Mouse (Mus musculus) kidney, postnatal 4 days (tissue): ENCODE measurements at regions not wholly inside any gene's neighbourhood (a gene's known extent, or its start where the extent isn't known, plus 50 kb on each side); places are given as distances from the start of the nearest gene placed in this dataset.

ENCODE experiments used
- DNase-seq, 2 experiments: peaks; one replicate each; pipeline ENCODE4 v3.0.0; 2021; ENCODE audit warnings: mixed read lengths in 2 of 2

DNA sequence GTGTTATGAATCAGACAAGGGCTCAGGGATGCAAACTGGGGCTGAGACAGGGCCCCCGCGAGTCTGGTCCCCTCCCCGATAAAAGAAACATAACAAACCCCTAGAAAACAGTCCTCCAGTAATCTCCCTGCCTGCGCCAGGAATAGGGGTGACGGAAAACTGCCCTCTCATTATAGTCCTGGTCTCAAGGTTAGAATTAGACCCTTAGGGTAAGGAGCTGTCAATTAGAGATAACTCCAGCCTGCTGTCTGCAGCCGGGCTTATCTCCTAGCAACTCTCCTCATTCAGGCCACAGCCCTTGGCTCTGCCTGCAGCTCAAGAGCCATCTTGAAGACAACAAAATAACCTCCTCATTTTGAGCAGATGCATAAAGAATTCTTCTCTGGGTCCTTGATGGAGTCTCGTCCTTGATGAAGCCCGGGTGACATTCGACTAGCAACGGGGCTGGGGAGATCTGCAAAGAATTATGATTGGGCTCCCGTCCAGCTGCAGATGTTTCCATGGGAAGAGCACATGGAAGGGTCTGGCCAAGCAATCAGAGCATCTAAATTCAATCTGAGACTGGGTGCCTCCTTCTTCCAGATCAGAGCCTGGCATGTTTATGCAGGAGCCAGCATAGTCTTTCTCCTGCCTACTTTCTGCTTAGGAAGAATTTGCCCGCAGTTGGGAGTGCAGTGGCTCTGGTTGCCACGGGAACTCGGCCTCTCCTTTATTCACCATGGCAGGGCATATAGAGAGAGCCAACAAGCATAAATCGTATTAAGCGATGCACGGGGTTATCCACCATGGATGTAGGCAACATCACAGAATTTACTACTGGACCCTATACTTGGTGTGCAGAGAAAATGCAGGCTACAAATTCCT lies 281.2 kb downstream of the Sox11 start:
- DNase-seq = peak; percentile 27 to 35

- DNase-seq = peak; percentile 67 to 74
Measured at GRCm38 (mm10) chr12:27059885-27060284, 282.5 kb downstream of the Sox11 start.

DNA sequence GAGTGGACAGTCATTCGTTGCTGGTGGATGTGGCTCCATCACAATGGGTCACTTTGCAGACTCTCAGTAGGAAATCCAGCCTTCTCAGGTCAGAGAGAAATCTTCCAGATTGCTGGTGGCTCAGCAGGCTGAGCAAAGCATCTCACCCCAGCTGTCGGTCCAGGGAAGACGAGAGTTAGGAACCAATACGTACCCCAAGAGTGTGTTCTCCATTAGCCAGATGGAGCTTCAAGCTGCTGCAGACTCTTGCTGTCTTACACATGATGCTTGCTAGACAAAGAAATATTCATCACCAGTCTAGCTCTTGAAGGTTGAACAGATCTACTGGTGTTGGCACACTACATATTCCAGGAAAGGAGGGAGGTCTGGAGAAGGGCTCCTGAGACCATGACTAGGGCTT lies 288.0 kb downstream of the Sox11 start:
- no peak for DNase-seq

DNA sequence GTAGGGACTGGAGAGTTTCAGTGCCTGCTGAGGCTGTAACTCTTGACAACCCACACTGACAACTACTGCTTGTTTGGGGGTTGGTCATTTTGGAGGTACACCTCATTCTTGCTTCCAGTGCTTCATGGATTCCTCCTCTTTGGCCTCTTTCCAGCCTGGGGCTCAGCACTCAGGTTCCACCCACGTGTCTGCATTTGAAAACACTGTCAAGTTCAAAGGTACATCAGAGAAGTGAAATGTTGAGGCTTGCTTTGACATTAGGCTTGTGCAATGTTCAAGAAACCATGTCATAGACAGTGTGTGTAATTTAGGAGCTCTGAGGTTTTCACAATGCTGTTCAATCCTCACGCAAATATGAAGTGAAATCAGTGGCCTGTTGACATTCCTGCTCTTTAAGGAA lies 304.5 kb downstream of the Sox11 start:
- DNase-seq = no peak

DNA sequence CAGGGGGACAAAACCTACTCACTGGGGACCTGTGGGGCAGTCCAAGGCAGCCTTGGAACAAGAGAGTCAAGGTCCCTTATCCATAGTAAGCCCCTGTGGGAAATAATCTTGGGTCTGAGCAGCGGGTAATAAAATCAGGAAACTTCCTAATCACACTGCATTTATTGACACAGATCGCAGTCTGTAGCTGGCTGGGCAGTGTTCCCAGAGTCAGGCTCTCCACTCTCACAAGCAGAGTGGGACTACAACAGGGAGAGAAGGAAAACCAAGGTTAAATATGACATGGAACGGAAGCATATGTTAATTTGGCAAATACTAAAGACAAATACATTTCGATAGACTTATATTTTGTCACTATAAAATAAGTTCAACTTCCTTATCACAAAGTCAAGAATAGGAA lies 322.6 kb downstream of the Sox11 start:
- peak; percentile 5 to 9 for DNase-seq

DNA sequence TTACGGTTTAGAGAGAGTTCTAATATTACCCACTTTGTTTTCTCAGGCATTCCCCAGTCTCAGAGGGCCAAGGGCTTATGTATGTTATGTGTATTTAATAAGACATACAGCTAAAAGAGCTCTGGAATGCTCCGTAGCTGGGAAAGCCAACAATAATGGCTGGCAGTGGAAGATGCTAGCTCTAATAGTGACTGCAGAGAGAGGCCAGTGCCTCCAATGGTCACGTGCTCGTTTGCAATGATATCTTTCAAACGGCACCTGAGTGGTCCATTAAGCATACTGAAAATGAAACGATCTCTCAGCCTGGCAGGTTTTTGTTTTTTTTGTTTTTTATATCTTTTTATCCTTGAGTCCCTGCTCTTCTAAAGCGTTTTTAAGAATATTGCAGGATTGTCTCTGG lies 324.0 kb downstream of the Sox11 start:
- DNase-seq = no peak

- DNase-seq = no peak
Measured at GRCm38 (mm10) chr12:26999287-26999686, 343.1 kb downstream of the Sox11 start.

DNA sequence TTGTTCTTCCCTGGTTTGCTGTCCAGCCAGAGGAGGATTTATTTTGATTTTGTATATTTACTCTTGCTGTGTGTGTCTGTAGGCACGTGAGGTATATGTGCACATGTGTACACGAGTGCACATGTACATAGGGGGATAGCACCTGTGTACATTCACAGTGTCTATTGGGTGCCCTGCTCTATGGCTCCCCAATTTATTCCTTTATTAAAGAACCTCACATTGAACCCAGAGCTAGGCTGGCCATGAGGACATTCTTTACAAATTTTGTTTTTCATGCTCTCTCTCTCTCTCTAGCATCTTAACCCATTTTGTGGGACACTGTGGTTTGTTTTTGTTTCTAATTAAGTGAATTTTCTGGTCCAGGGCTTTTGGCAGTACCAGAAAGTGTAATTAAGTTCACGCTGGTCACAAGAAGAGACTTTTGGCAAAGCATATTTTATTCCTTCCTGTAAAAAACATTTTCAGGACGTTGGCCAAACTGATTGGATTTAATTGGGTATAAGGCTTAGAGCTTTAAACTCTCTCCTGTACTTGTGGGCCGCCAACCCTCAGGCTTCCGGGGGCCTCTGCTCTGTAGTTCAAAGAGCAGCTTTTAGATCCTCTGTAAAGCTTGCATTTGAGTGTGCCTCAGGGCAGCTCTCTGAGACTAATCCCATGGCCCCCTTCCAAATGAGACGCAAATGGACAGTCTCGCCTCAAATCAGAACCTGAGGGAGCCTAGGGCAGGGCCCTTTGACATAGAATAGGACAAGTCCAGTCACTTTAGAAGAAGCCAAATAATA lies 365.9 kb downstream of the Sox11 start:
- DNase-seq = no peak

GRCm38 (mm10) chr12:26972495-26973113 lies 369.8 kb downstream of the Sox11 start:
- no peak for DNase-seq

DNA sequence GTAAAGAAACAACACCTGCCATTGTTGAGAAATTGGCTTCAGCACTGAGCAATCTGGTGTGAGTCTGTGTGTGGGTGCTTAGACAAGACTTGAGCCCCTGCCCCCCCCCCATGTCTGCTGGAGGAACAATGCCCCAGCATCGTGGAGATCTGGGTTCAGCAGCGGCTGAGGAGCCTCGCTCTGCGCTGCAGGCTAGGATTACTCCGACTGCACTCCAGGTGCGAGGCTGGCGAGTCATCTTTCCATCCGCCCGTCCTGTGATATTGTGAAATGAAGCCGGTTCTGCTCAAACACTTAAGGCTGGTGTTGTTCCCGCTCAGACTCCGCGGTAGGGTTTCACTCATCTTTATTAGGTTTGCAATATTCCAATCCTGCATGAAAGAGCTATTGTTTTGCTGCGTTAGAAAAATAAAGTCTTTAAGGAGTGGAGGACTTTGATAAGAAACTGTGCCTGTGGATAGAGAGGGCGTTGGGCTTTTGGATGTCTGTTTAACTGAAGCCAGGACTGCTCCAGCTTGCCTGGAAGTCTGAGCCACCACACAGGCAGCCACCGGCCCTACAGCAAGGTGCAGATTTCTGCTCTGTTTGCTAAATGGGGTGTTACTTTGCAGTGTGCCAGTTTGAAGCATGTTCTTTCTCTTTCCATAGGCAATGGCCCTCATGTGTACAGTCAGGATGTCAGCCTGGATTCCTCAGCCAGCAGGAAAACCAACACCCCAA lies 375.2 kb downstream of the Sox11 start:
- peak; percentile 3 to 5 for DNase-seq

DNA sequence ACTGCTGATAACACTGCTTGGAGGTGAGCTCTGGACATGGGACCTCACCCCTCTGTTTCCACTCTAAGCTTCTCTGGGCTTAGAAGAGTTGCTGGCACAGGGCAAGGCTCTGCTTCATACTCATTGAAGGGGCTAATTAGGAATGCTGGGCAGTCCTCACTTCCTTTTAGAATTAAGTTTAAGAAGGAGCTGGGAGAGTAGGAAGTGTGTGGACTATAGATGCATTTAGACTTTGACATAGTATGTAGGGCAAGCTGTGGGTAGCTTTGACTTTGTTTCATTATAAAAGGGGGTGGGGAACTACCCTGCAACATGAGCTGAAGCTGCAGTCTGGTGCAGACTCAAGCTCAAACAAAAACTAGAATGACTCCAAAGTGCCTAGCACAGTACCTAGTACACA lies 378.5 kb downstream of the Sox11 start:
- no peak for DNase-seq

GRCm38 (mm10) chr12:26939831-26940230 lies 402.5 kb downstream of the Sox11 start:
- DNase-seq = no peak

- DNase-seq = no peak
Measured at GRCm38 (mm10) chr12:26937836-26938235, 404.5 kb downstream of the Sox11 start.

- no peak for DNase-seq
Measured at GRCm38 (mm10) chr12:26936696-26937458, 405.5 kb downstream of the Sox11 start.

DNA sequence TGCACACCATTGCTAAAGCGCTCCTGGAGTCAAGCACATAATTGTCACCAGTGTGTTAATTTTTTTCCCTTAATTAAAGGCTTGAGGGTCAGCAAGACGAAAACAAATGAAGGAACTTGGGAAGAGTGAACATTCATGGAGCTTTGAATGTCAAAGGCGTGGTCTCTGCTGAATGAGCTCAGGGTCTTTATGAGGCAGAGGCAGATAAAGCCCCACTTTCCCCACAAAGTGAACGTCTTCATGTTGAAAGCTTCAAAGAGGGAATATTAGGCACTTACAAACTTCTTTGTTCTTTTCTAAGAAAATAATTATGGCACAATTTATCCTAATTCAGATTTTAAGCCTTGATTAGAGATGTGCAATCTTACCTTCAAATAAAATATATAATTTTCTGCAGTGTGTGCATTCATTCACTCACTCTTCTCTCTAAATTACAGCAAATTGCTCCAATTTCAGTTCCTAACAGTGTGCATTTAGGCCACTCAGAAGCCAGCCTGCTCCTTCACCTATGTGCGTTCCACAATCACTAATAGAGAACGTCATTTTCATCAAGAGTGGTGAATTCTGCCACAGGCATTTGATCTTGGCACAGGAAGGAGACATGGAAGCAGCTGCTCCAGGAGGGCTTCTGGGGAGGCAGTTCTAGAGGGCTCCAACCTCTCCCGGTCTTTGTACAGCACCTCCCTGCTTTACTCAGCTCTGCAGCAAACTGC lies 412.1 kb downstream of the Sox11 start:
- no peak for DNase-seq

DNA sequence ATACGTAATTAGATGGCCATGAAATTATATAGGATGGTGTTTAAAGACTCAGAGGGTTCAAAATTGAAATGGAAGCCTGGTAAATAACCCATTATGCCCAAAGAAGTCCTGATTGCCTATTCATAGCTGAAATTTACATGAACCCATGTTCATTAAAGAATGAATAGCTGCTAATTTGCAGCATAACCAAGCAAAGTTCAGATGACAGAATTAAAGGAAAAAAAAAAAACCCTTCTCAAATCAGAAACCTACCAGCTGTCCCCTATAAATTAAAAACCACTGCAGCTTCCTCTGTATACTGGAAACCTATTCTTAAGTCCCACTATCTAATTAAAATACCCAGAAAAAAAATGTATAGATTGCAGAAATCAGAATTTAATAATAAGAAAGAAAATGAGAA lies 436.2 kb downstream of the Sox11 start:
- no peak for DNase-seq

DNA sequence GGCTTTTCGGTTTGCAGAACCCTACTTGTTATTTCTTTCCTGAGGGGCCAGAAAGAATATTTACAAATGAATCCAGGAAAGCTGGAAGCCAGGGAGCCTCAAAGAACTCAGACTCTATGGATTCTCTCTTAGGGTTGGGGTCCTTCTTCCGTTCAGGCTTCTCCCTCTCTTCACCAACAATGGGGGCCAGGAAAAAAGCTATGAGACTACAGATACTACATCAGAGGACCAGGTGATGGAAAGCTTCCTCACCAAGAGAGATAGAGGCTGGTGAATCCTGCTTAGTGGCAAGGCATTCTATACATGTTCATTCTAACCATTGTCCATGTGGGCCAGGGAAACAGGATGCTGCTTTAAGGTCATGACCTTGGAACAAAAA lies 434.9 kb downstream of the Cmpk2 start:
- DNase-seq = no peak

DNA sequence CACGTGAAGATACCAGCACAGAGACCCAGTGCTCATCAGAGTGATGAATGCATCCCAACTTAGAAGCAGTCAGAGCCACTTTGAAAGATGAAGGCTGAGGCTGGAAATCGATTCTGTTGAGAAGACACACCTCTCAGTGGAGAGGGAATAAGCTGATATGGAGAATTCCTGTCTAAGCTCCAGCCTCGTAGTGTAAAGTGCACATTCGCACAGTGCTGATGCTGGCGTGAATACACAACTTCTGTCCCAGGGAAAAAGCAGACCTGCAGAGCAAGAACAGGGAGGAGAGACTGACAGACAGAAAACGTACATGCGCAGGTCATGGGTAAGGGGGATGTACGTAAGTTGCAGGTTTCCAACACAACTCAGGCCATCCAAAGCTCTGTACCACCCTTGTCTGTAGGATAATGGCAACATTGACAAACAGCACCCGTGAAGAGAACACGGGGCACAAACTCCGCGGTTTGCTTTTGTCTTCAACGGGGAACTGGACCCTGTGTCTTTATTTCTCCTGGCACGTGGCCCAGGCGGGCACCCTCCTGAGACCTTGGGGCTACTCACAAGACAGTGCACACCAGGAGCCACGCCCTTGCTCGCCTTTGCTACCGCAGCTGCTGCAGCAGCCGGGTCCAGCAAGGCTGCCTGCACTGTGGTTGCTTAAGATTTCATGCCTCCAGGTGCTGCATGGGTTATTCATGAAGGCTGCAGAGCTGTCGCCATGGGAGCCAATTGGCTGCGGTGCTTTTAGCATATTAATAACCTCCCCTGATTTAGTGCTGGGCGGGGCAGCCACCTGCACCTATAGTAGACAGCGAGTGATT lies 434.3 kb downstream of the Cmpk2 start:
- peak; percentile 29 to 57 for DNase-seq

DNA sequence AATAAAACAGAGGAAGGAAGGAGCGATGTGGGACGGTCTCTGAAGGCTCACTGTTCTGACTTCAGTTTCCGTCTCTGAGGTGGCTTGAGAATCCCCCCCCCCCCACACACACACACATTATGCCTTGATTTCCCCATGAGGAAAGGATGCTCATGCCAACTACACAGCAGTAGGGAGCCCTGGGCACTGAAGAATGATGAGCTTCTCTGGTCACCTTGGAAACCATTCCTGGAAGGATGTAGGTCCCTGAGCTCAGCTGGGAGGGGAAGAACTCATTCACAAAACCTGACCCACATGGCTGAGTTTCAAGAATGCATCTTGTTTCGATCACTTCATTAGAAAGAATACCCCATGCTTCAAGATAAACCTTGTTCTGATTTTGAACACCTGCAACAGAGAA lies 422.2 kb downstream of the Cmpk2 start:
- no peak for DNase-seq

DNA sequence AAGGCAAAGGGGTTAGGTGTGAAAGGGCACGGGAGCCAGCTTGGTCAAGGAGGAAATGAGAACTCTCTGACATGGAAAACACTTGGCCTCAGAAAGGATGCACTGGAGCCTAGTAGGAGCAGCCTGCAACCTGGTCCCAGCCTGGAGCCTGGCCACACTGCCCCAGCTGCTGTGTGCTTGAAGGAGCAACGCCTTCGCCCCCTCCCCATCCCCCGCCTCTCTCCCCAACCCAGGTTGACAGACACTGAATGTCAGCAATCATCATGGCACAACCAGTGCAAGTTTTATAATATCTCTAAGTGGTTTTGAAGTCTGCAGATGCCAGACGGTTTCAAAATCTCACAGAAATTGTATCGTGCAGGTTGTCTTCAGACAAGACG lies 417.6 kb downstream of the Cmpk2 start:
- DNase-seq = peak; percentile 27 to 30
